ENCODE assay signal across 12 mouse cellular contexts in the genomic region with DNA sequence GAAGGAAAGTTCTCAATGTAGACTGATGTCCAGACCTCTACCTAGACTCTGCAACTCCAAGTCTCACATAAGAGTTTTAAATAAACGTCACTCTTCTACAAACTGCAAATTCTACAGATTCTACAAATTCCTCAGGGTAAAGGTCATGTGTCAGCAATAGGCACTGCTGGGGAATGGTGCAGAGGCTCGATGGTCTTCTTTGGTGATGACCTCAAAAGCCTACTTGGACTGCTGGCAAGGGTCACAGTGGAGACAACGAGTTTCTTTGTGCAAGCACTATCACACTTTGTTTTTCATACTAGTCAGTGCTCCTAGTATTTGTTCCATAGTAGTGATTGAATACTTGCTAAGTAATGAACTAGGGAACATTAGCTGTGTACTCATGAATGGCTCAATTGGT.
"Had no signal": no experiment of that assay in that cellular context is flagged by ENCODE, and none has a peak within 500 bp of the region (broad histone marks: within the 10 kb centered on the region; RNA-seq: fewer than 3 reads in every experiment).

No protein-coding gene starts in this region.

- DNase-seq: retina, postnatal 1 day; right cerebral cortex, adult 18-20 months; right cerebral cortex, postnatal 14 days; right cerebral cortex, postnatal 25 days; right cerebral cortex, postnatal 4 days; spleen, adult 18-20 months; thymus, adult 18-20 months; thymus, adult 2 months; thymus, postnatal 14 days; thymus, postnatal 25 days; thymus, postnatal 36 days; thymus, postnatal 4 days had no signal
